Mouse (Mus musculus) erythroblast, embryonic 14.5 days (primary cell): ENCODE data around the gene Fshr.

Experiments used
- GATA1 ChIP-seq: IDR thresholded peaks from 2 replicates; pipeline ENCODE4 v1.6.1; 2012; ENCODE audit warnings: low read length, inconsistent platforms, mixed read lengths
- TAL1 ChIP-seq: IDR thresholded peaks from 3 replicates; pipeline ENCODE4 v1.6.1; 2012; ENCODE audit warnings: low read length, inconsistent platforms, mixed read lengths

GRCm38 (mm10) chr17:89051031-89051563, 149.4 kb downstream of the Fshr start:
- TF ChIP-seq TAL1 (no peak), GATA1 (no peak)
